Mouse (Mus musculus): ENCODE results near the gene Smug1.

DNA sequence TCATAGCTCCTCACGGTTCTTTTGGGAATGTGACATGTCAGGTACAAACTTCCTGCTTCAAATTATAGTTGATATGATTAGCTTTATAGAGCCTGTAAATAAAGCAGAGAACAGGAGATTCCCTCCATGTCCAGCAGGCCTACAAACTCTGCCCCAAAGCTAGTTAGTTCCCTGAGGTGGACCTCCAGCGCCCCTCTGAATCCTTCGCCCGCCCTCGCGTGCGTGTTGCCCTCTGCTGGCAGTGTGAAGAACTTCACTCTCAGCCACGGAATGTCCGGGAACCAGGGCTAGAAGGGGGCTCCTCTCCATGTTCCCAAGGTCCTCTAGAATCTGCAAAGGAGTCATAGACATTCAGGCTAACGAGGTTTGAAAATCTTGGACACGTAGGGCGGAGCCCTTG, 11.2 kb upstream of the Smug1 start:
- peak; percentile 91 for TF ChIP-seq CTCF (IDR thresholded peaks at IDR 0.05; ENCODE audit: low read depth)
- no peak for TF ChIP-seq EP300 (IDR thresholded peaks at IDR 0.05; ENCODE audit: low read depth)
